Mouse (Mus musculus) neural tube, embryonic 11.5 days (tissue): ENCODE measurements at regions not wholly inside any gene's neighbourhood (a gene's known extent, or its start where the extent isn't known, plus 50 kb on each side); places are given as distances from the start of the nearest gene placed in this dataset.
A peak's percentile ranks its signal among the peaks of the same experiment; 100 is the strongest.

ENCODE experiments used
- ATAC-seq: fragments of 200-750 bp; cut with Nextera tagmentation; 2 replicates; pipeline ENCODE4 v1.8.0; 2017; ENCODE audit warnings: moderate number of reproducible peaks, mild to moderate bottlenecking, moderate TSS enrichment, moderate library complexity; ENCODE audit not compliant: insufficient read depth, low FRiP score, low TSS enrichment
- DNase-seq: peaks from one replicate; pipeline ENCODE4 v3.0.0-alpha.2; 2015; ENCODE audit warnings: low spot score
- H3K27ac ChIP-seq: fragments of 300-500 bp; sonication (generic); 2 replicates; pipeline ENCODE4 v1.5.1; 2014; ENCODE audit warnings: low read depth, mild to moderate bottlenecking, low read length
- H3K27me3 ChIP-seq: fragments of 300-500 bp; sonication (generic); 2 replicates; pipeline ENCODE4 v1.6.1; 2014; ENCODE audit warnings: mild to moderate bottlenecking, low read length, mixed read lengths; ENCODE audit not compliant: control insufficient read depth, insufficient read depth
- H3K36me3 ChIP-seq: fragments of 300-500 bp; sonication (generic); 2 replicates; pipeline ENCODE4 v1.6.1; 2014; ENCODE audit warnings: mild to moderate bottlenecking, low read length, moderate library complexity, mixed read lengths; ENCODE audit not compliant: control insufficient read depth, insufficient read depth
- H3K4me1 ChIP-seq: fragments of 300-500 bp; sonication (generic); 2 replicates; pipeline ENCODE4 v1.6.1; 2014; ENCODE audit warnings: low read length, mixed read lengths; ENCODE audit not compliant: control insufficient read depth, insufficient read depth
- H3K4me2 ChIP-seq: fragments of 300-500 bp; sonication (generic); 2 replicates; pipeline ENCODE4 v1.6.1; 2014; ENCODE audit warnings: low read depth, mild to moderate bottlenecking, moderate library complexity
- H3K4me3 ChIP-seq: fragments of 300-500 bp; sonication (generic); 2 replicates; pipeline ENCODE4 v1.5.1; 2014; ENCODE audit warnings: low read depth, low read length
- H3K9ac ChIP-seq: fragments of 300-500 bp; sonication (generic); 2 replicates; pipeline ENCODE4 v1.6.1; 2014; ENCODE audit warnings: mild to moderate bottlenecking, low read length
- H3K9me3 ChIP-seq: fragments of 300-500 bp; sonication (generic); 2 replicates; pipeline ENCODE4 v1.6.1; 2016; ENCODE audit warnings: low read length; ENCODE audit not compliant: control insufficient read depth
- WGBS: fragments of 180-500 bp; shearing (Covaris S2); extraction: QIAGEN DNeasy Blood & Tissue Kit; methylation state at CpG from one replicate; pipeline ENCODE4 v1.1.7; 2014; 5-methylcytosine and 5-hydroxymethylcytosine counted together

- H3K9me3 ChIP-seq: no peaks in the 10 kb centered on the region
- WGBS: 96% methylated on average over 6 of the region's 6 CpGs
- no peak overlapping the region for H3K9ac ChIP-seq
- H3K27ac ChIP-seq: no peak overlapping the region
- no peaks in the 10 kb centered on the region for H3K27me3 ChIP-seq
- ATAC-seq: no peak
- no peak for DNase-seq
- no peaks in the 10 kb centered on the region for H3K4me1 ChIP-seq
- no peak overlapping the region for H3K4me3 ChIP-seq
- no peak overlapping the region for H3K4me2 ChIP-seq
- no peaks in the 10 kb centered on the region for H3K36me3 ChIP-seq
Observed at GRCm38 (mm10) chr8:103433532-103434105, 648.2 kb upstream of the Cdh11 start.

- H3K9ac ChIP-seq: no peak overlapping the region
- H3K4me3 ChIP-seq: no peak overlapping the region
- no peaks in the 10 kb centered on the region for H3K4me1 ChIP-seq
- WGBS: 95% methylated on average over 6 of the region's 6 CpGs
- DNase-seq (no peak), ATAC-seq (no peak)
- no peak overlapping the region for H3K4me2 ChIP-seq
- no peaks in the 10 kb centered on the region for H3K36me3 ChIP-seq
- no peaks in the 10 kb centered on the region for H3K27me3 ChIP-seq
- H3K27ac ChIP-seq: no peak overlapping the region
- H3K9me3 ChIP-seq: no peaks in the 10 kb centered on the region
Observed at GRCm38 (mm10) chr8:103438995-103439717, 653.7 kb upstream of the Cdh11 start.

GRCm38 (mm10) chr8:103441163-103441562 is 655.7 kb upstream of the Cdh11 start:
- Histone ChIP-seq H3K9me3 (no peaks in the 10 kb centered on the region), H3K9ac (no peak overlapping the region), H3K4me2 (no peak overlapping the region), H3K27me3 (no peaks in the 10 kb centered on the region), H3K36me3 (no peaks in the 10 kb centered on the region), H3K4me1 (no peaks in the 10 kb centered on the region), H3K27ac (no peak overlapping the region), H3K4me3 (no peak overlapping the region)
- ATAC-seq: no peak
- 76% methylated on average over 5 of the region's 5 CpGs for WGBS
- peak; percentile 27 for DNase-seq

GRCm38 (mm10) chr8:103442420-103443125 is 657.1 kb upstream of the Cdh11 start:
- Histone ChIP-seq H3K27me3 (no peaks in the 10 kb centered on the region), H3K4me1 (no peaks in the 10 kb centered on the region), H3K9me3 (no peaks in the 10 kb centered on the region), H3K27ac (no peak overlapping the region), H3K4me3 (no peak overlapping the region), H3K4me2 (no peak overlapping the region), H3K9ac (no peak overlapping the region), H3K36me3 (no peaks in the 10 kb centered on the region)
- ATAC-seq (peak; percentile 48; the same call in 1 of the 2 replicates), DNase-seq (peak; percentile 45)
- 18% methylated on average over 6 of the region's 6 CpGs for WGBS

GRCm38 (mm10) chr8:103444577-103444976 is 656.8 kb upstream of the Cdh5 start:
- WGBS: 64% methylated on average over 7 of the region's 7 CpGs
- ATAC-seq (no peak), DNase-seq (no peak)
- Histone ChIP-seq H3K27me3 (no peaks in the 10 kb centered on the region), H3K27ac (no peak overlapping the region), H3K9ac (no peak overlapping the region), H3K4me2 (no peak overlapping the region), H3K4me1 (no peaks in the 10 kb centered on the region), H3K9me3 (no peaks in the 10 kb centered on the region), H3K36me3 (no peaks in the 10 kb centered on the region), H3K4me3 (no peak overlapping the region)

DNA sequence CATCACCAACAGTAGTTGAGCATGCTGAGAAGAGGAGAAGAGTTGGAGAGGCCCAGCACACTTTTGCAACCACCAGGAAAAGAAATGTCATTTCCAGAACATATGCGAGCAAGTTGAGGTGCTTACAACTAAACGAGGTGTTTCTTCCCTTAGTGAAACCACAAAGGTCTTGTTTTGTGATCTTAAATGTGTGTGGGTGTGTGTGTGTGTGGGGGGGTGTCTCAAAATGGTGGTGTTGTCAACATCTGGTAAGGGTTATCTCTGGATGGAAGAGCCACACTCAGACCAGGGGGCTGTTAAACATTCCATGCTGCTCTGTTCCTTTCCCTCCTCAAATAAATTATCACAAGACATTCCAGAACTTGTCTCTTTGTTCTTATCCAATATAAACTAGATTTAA is 656.0 kb upstream of the Cdh5 start:
- WGBS: 83% methylated on average over 2 of the region's 2 CpGs
- no peak for ATAC-seq
- H3K9me3 ChIP-seq: no peaks in the 10 kb centered on the region
- no peaks in the 10 kb centered on the region for H3K4me1 ChIP-seq
- no peak overlapping the region for H3K27ac ChIP-seq
- no peak overlapping the region for H3K4me3 ChIP-seq
- no peaks in the 10 kb centered on the region for H3K36me3 ChIP-seq
- no peak for DNase-seq
- no peak overlapping the region for H3K4me2 ChIP-seq
- H3K27me3 ChIP-seq: no peaks in the 10 kb centered on the region
- H3K9ac ChIP-seq: no peak overlapping the region

- DNase-seq (no peak), ATAC-seq (no peak)
- Histone ChIP-seq H3K27me3 (no peaks in the 10 kb centered on the region), H3K4me3 (no peak overlapping the region), H3K4me1 (no peaks in the 10 kb centered on the region), H3K9ac (no peak overlapping the region), H3K36me3 (no peaks in the 10 kb centered on the region), H3K4me2 (no peak overlapping the region), H3K9me3 (no peaks in the 10 kb centered on the region), H3K27ac (no peak overlapping the region)
- WGBS: 87% methylated on average over 5 of the region's 5 CpGs
Observed at GRCm38 (mm10) chr8:103447916-103448315, 653.5 kb upstream of the Cdh5 start.

GRCm38 (mm10) chr8:103451381-103452018 is 649.9 kb upstream of the Cdh5 start:
- no peak overlapping the region for H3K4me3 ChIP-seq
- DNase-seq (no peak), ATAC-seq (no peak)
- no peak overlapping the region for H3K4me2 ChIP-seq
- H3K27ac ChIP-seq: no peak overlapping the region
- H3K9ac ChIP-seq: no peak overlapping the region
- H3K9me3 ChIP-seq: no peaks in the 10 kb centered on the region
- H3K4me1 ChIP-seq: no peaks in the 10 kb centered on the region
- WGBS: 72% methylated on average over 5 of the region's 5 CpGs
- no peaks in the 10 kb centered on the region for H3K27me3 ChIP-seq
- H3K36me3 ChIP-seq: no peaks in the 10 kb centered on the region
